Mouse (Mus musculus) midbrain, embryonic 16.5 days (tissue): Measurements from ENCODE around the gene Tnfrsf13b. TPM values are rescaled to one million over a fixed set of nuclear protein-coding genes. Genes with fewer than 3 reads are reported as not detected.

Experiments
- ATAC-seq: fragments of 200-750 bp; cut with Nextera tagmentation; 2 replicates; pipeline ENCODE4 v1.8.0; 2017; ENCODE audit warnings: moderate TSS enrichment
- H3K27ac ChIP-seq: fragments of 300-500 bp; sonication (generic); 2 replicates; pipeline ENCODE4 v1.5.1; 2014; ENCODE audit warnings: mild to moderate bottlenecking, low read length, mixed read lengths
- H3K27me3 ChIP-seq: fragments of 300-500 bp; sonication (generic); 2 replicates; pipeline ENCODE4 v1.6.1; 2014; ENCODE audit warnings: low read depth, low read length, mixed read lengths; ENCODE audit not compliant: control insufficient read depth, insufficient read depth
- H3K36me3 ChIP-seq: fragments of 300-500 bp; sonication (generic); 2 replicates; pipeline ENCODE4 v1.6.1; 2014; ENCODE audit warnings: mild to moderate bottlenecking, low read length, moderate library complexity, mixed read lengths; ENCODE audit not compliant: control insufficient read depth, insufficient read depth
- H3K4me1 ChIP-seq: fragments of 300-500 bp; sonication (generic); 2 replicates; pipeline ENCODE4 v1.6.1; 2014; ENCODE audit warnings: mild to moderate bottlenecking, low read length, mixed read lengths; ENCODE audit not compliant: control insufficient read depth, insufficient read depth
- H3K4me2 ChIP-seq: fragments of 300-500 bp; sonication (generic); 2 replicates; pipeline ENCODE4 v1.6.1; 2014; ENCODE audit warnings: mild to moderate bottlenecking, low read length, mixed read lengths
- H3K4me3 ChIP-seq: fragments of 300-500 bp; sonication (generic); 2 replicates; pipeline ENCODE4 v1.5.1; 2014; ENCODE audit warnings: low read depth, mild to moderate bottlenecking, low read length, moderate library complexity, mixed read lengths
- H3K9ac ChIP-seq: fragments of 300-500 bp; sonication (generic); 2 replicates; pipeline ENCODE4 v1.6.1; 2014; ENCODE audit warnings: low read depth, low read length, mixed read lengths
- H3K9me3 ChIP-seq: fragments of 300-500 bp; sonication (generic); replicated peaks from 2 replicates; pipeline ENCODE4 v1.6.1; 2014; ENCODE audit warnings: mild to moderate bottlenecking, low read length, mixed read lengths; ENCODE audit not compliant: control insufficient read depth, poor library complexity, severe bottlenecking
- WGBS: fragments of 180-500 bp; shearing (Covaris S2); extraction: QIAGEN DNeasy Blood & Tissue Kit; methylation state at CpG from one replicate; pipeline ENCODE4 v1.1.7; 2014; 5-methylcytosine and 5-hydroxymethylcytosine counted together
- polyA plus RNA-seq: library from polyadenylated mRNA; unstranded; fragments of >200 nt; fragmentation: Nextera tagmentation; extraction: Ambion mirVana; gene quantifications from 2 replicates; pipeline ENCODE4 v1.2.1, GENCODE M21; 2015

Tnfrsf13b gene
- polyA plus RNA-seq, 1 experiment from 2014 or later: 1.2 TPM

- no peak for ATAC-seq
- Histone ChIP-seq H3K27ac (no peak overlapping the region), H3K9me3 (no peaks in the 10 kb centered on the region), H3K9ac (no peak overlapping the region), H3K4me3 (no peak overlapping the region), H3K4me2 (no peak overlapping the region), H3K27me3 (no peaks in the 10 kb centered on the region), H3K36me3 (no peaks in the 10 kb centered on the region), H3K4me1 (0 out of 2 replicates have a peak, but pooled peaks cover 2% of the 10 kb centered on the region)
- 84% methylated on average over 12 of the region's 12 CpGs for WGBS
These were observed 17.6 kb upstream of the Tnfrsf13b start for GRCm38 (mm10) chr11:61108911-61109361.

GRCm38 (mm10) chr11:61109707-61110106 is 16.8 kb upstream of the Tnfrsf13b start:
- Histone ChIP-seq H3K4me2 (no peak overlapping the region), H3K4me3 (no peak overlapping the region), H3K9me3 (no peaks in the 10 kb centered on the region), H3K27me3 (no peaks in the 10 kb centered on the region), H3K36me3 (no peaks in the 10 kb centered on the region), H3K9ac (no peak overlapping the region), H3K27ac (no peak overlapping the region), H3K4me1 (0 out of 2 replicates have a peak, but pooled peaks cover 1% of the 10 kb centered on the region)
- WGBS: 89% methylated on average over 6 of the region's 6 CpGs
- ATAC-seq: no peak

- Histone ChIP-seq H3K9ac (no peak overlapping the region), H3K27me3 (no peaks in the 10 kb centered on the region), H3K36me3 (no peaks in the 10 kb centered on the region), H3K4me3 (no peak overlapping the region), H3K4me1 (no peaks in the 10 kb centered on the region), H3K27ac (no peak overlapping the region), H3K4me2 (no peak overlapping the region), H3K9me3 (no peaks in the 10 kb centered on the region)
- ATAC-seq: no peak
- WGBS: 78% methylated on average over 10 of the region's 10 CpGs
These were observed 16.4 kb upstream of the Tnfrsf13b start for GRCm38 (mm10) chr11:61110113-61110512.

- H3K9me3 ChIP-seq: 0 out of 2 replicates have a peak, but pooled peaks cover 3% of the 10 kb centered on the region
- no peak overlapping the region for H3K4me3 ChIP-seq
- H3K4me2 ChIP-seq: no peak overlapping the region
- 41% methylated on average over 1 of the region's 1 CpGs for WGBS
- no peak overlapping the region for H3K27ac ChIP-seq
- H3K27me3 ChIP-seq: no peaks in the 10 kb centered on the region
- H3K4me1 ChIP-seq: no peaks in the 10 kb centered on the region
- H3K36me3 ChIP-seq: no peaks in the 10 kb centered on the region
- H3K9ac ChIP-seq: no peak overlapping the region
- ATAC-seq: no peak
These were observed 15.6 kb upstream of the Tnfrsf13b start for GRCm38 (mm10) chr11:61110928-61111327.

- H3K4me2 ChIP-seq: no peak overlapping the region
- H3K4me1 ChIP-seq: no peaks in the 10 kb centered on the region
- no peak for ATAC-seq
- no peaks in the 10 kb centered on the region for H3K36me3 ChIP-seq
- H3K9me3 ChIP-seq: 0 out of 2 replicates have a peak, but pooled peaks cover 3% of the 10 kb centered on the region
- 96% methylated on average over 4 of the region's 4 CpGs for WGBS
- H3K4me3 ChIP-seq: no peak overlapping the region
- H3K27me3 ChIP-seq: no peaks in the 10 kb centered on the region
- no peak overlapping the region for H3K9ac ChIP-seq
- no peak overlapping the region for H3K27ac ChIP-seq
These were observed 15.1 kb upstream of the Tnfrsf13b start for GRCm38 (mm10) chr11:61111472-61111871.

- no peak overlapping the region for H3K27ac ChIP-seq
- no peaks in the 10 kb centered on the region for H3K4me1 ChIP-seq
- H3K4me2 ChIP-seq: no peak overlapping the region
- H3K9me3 ChIP-seq: 0 out of 2 replicates have a peak, but pooled peaks cover 3% of the 10 kb centered on the region
- H3K36me3 ChIP-seq: no peaks in the 10 kb centered on the region
- no peaks in the 10 kb centered on the region for H3K27me3 ChIP-seq
- WGBS: 88% methylated on average over 8 of the region's 8 CpGs
- H3K4me3 ChIP-seq: no peak overlapping the region
- no peak for ATAC-seq
- H3K9ac ChIP-seq: no peak overlapping the region
These were observed 14.1 kb upstream of the Tnfrsf13b start for GRCm38 (mm10) chr11:61112323-61112995.

- no peak for ATAC-seq
- 0 out of 2 replicates have a peak, but pooled peaks cover 7% of the 10 kb centered on the region for H3K9me3 ChIP-seq
- WGBS: 64% methylated on average over 8 of the region's 8 CpGs
- no peak overlapping the region for H3K4me2 ChIP-seq
- H3K4me1 ChIP-seq: no peaks in the 10 kb centered on the region
- H3K27ac ChIP-seq: no peak overlapping the region
- no peaks in the 10 kb centered on the region for H3K36me3 ChIP-seq
- H3K9ac ChIP-seq: no peak overlapping the region
- H3K27me3 ChIP-seq: no peaks in the 10 kb centered on the region
- no peak overlapping the region for H3K4me3 ChIP-seq
These were observed 10.3 kb upstream of the Tnfrsf13b start for GRCm38 (mm10) chr11:61116226-61116625.

- no peaks in the 10 kb centered on the region for H3K4me1 ChIP-seq
- no peaks in the 10 kb centered on the region for H3K27me3 ChIP-seq
- ATAC-seq: no peak
- no peak overlapping the region for H3K27ac ChIP-seq
- no peak overlapping the region for H3K4me2 ChIP-seq
- no peaks in the 10 kb centered on the region for H3K36me3 ChIP-seq
- WGBS: 91% methylated on average over 3 of the region's 3 CpGs
- H3K9me3 ChIP-seq: 0 out of 2 replicates have a peak, but pooled peaks cover 7% of the 10 kb centered on the region
- H3K9ac ChIP-seq: no peak overlapping the region
- no peak overlapping the region for H3K4me3 ChIP-seq
These were observed 6.5 kb upstream of the Tnfrsf13b start for GRCm38 (mm10) chr11:61119996-61120583.

GRCm38 (mm10) chr11:61122283-61122768 is 4.2 kb upstream of the Tnfrsf13b start:
- Histone ChIP-seq H3K9me3 (0 out of 2 replicates have a peak, but pooled peaks cover 4% of the 10 kb centered on the region), H3K4me3 (no peak overlapping the region), H3K36me3 (no peaks in the 10 kb centered on the region), H3K27me3 (no peaks in the 10 kb centered on the region), H3K27ac (no peak overlapping the region), H3K4me1 (no peaks in the 10 kb centered on the region), H3K9ac (no peak overlapping the region), H3K4me2 (no peak overlapping the region)
- no peak for ATAC-seq
- 89% methylated on average over 9 of the region's 9 CpGs for WGBS
